Mouse (Mus musculus): ENCODE data around the gene Epb41l5.

Epb41l5 gene

GRCm38 (mm10) chr1:119648205-119649111, at the start of gene Epb41l5:
Gene Epb41l5 (minus strand): TSS chr1:119649000.
- DNase-seq: peak; percentile 84 to 85

GRCm38 (mm10) chr1:119696860-119697259, 48.1 kb upstream of the Epb41l5 start:
- no peak for DNase-seq

- DNase-seq: no peak
Observed at GRCm38 (mm10) chr1:119685773-119686558, 37.2 kb upstream of the Epb41l5 start.

- DNase-seq: no peak
Observed at GRCm38 (mm10) chr1:119681663-119682213, 32.9 kb upstream of the Epb41l5 start.

- peak; percentile 47 to 55 for DNase-seq
Observed at GRCm38 (mm10) chr1:119674984-119675383, 26.2 kb upstream of the Epb41l5 start.

GRCm38 (mm10) chr1:119666904-119667303, 18.1 kb upstream of the Epb41l5 start:
- no peak for DNase-seq

- no peak for DNase-seq
Observed at GRCm38 (mm10) chr1:119654307-119654706, 5.5 kb upstream of the Epb41l5 start.

GRCm38 (mm10) chr1:119650386-119650785, 1.6 kb upstream of the Epb41l5 start:
- DNase-seq: peak; percentile 43 to 45

GRCm38 (mm10) chr1:119649627-119650026, 827 bp upstream of the Epb41l5 start:
- DNase-seq: no peak

- no peak for DNase-seq
Observed at GRCm38 (mm10) chr1:119646356-119646755, 2.4 kb downstream of the Epb41l5 start.

- peak; percentile 31 to 43 for DNase-seq
Observed at GRCm38 (mm10) chr1:119642367-119642766, 6.4 kb downstream of the Epb41l5 start.

GRCm38 (mm10) chr1:119641090-119641812, 7.5 kb downstream of the Epb41l5 start:
- no peak for DNase-seq

GRCm38 (mm10) chr1:119640006-119640405, 8.8 kb downstream of the Epb41l5 start:
- no peak for DNase-seq

GRCm38 (mm10) chr1:119637188-119638023, 11.4 kb downstream of the Epb41l5 start:
- no peak for DNase-seq

GRCm38 (mm10) chr1:119634746-119635145, 14.1 kb downstream of the Epb41l5 start:
- DNase-seq: no peak

- DNase-seq: no peak
Observed at GRCm38 (mm10) chr1:119630428-119630827, 18.4 kb downstream of the Epb41l5 start.

GRCm38 (mm10) chr1:119626837-119627236, 22.0 kb downstream of the Epb41l5 start:
- DNase-seq: no peak

GRCm38 (mm10) chr1:119624444-119624843, 24.4 kb downstream of the Epb41l5 start:
- DNase-seq: no peak

- DNase-seq: no peak
Observed at GRCm38 (mm10) chr1:119605396-119605795, 43.4 kb downstream of the Epb41l5 start.

GRCm38 (mm10) chr1:119602448-119602847, 46.4 kb downstream of the Epb41l5 start:
- no peak for DNase-seq

- no peak for DNase-seq
Observed at GRCm38 (mm10) chr1:119598855-119599254, 49.9 kb downstream of the Epb41l5 start.

Measured in cerebellum, postnatal 14 days (tissue).